Mouse (Mus musculus) neutrophil, adult 5-6 weeks (primary cell): Measurements from ENCODE around the gene Galp. TPM values are rescaled to one million over a fixed set of nuclear protein-coding genes. Genes with fewer than 3 reads are reported as not detected.

ENCODE experiments used
- ATAC-seq: fragments of 151-379, 151-347 bp; 2 replicates; pipeline ENCODE4 v1.8.0; 2017; ENCODE audit warnings: mild to moderate bottlenecking, moderate TSS enrichment; ENCODE audit not compliant: insufficient number of reproducible peaks, poor library complexity, low FRiP score, severe bottlenecking; ENCODE audit errors: extremely low read depth
- total RNA-seq: library from RNA; stranded (forward); fragments of 200-1000 nt; gene quantifications from 2 replicates; pipeline ENCODE4 v1.2.3, GENCODE M21; 2017

Gene Galp
- not detected in 2 replicates for total RNA-seq

- ATAC-seq = no peak
Observed at GRCm38 (mm10) chr7:6196790-6197189, at the start of gene Galp. Gene Galp (plus strand): TSS chr7:6197090.

- ATAC-seq = no peak
Observed at GRCm38 (mm10) chr7:6147688-6148087, 49.2 kb upstream of the Galp start.

- no peak for ATAC-seq
Observed at GRCm38 (mm10) chr7:6151266-6151665, 45.6 kb upstream of the Galp start.

- no peak for ATAC-seq
Observed at GRCm38 (mm10) chr7:6152036-6152435, 44.9 kb upstream of the Galp start.

GRCm38 (mm10) chr7:6153131-6153530 is 43.8 kb upstream of the Galp start:
- ATAC-seq = no peak

- no peak for ATAC-seq
Observed at GRCm38 (mm10) chr7:6154164-6154563, 42.7 kb upstream of the Galp start.

- peak; percentile 37 for ATAC-seq
Observed at GRCm38 (mm10) chr7:6155031-6155872, 41.6 kb upstream of the Galp start.

GRCm38 (mm10) chr7:6155901-6156411 is 40.9 kb upstream of the Galp start, which contains the start of gene Zfp787:
Gene Zfp787 (minus strand): TSS chr7:6155997.
- ATAC-seq = peak; percentile 73

GRCm38 (mm10) chr7:6156901-6157472 is 39.9 kb upstream of the Galp start:
- ATAC-seq = no peak

- ATAC-seq = no peak
Observed at GRCm38 (mm10) chr7:6157479-6157878, 39.4 kb upstream of the Galp start.

- no peak for ATAC-seq
Observed at GRCm38 (mm10) chr7:6159604-6160003, 37.3 kb upstream of the Galp start.

GRCm38 (mm10) chr7:6161541-6161940 is 35.3 kb upstream of the Galp start:
- ATAC-seq = no peak

GRCm38 (mm10) chr7:6162172-6162571 is 34.7 kb upstream of the Galp start:
- ATAC-seq = no peak

GRCm38 (mm10) chr7:6164671-6165070 is 32.2 kb upstream of the Galp start:
- no peak for ATAC-seq

- ATAC-seq = no peak
Observed at GRCm38 (mm10) chr7:6169403-6169802, 27.5 kb upstream of the Galp start.

- no peak for ATAC-seq
Observed at GRCm38 (mm10) chr7:6170391-6170790, 26.5 kb upstream of the Galp start.

GRCm38 (mm10) chr7:6170871-6171270 is 26.0 kb upstream of the Galp start:
- ATAC-seq = no peak

- peak; percentile 71 for ATAC-seq
Observed at GRCm38 (mm10) chr7:6171444-6172005, 25.4 kb upstream of the Galp start.

- ATAC-seq = peak; percentile 81
Observed at GRCm38 (mm10) chr7:6172006-6172649, 24.8 kb upstream of the Galp start, which contains the start of gene Zfp444. Gene Zfp444 (plus strand): TSS chr7:6172226.
